Mouse (Mus musculus) spleen, adult 18-20 months (tissue): ENCODE results near the gene Gjb1.
A peak's percentile ranks its signal among the peaks of the same experiment; 100 is the strongest.
"Not testable (repeated sequence)": the region's sequence is repeated elsewhere in the genome, so short reads cannot be mapped to it uniquely, and the experiment has no call there.

Source experiments
- DNase-seq, 2 experiments: peaks; one replicate each; pipeline ENCODE4 v3.0.0; 2022; ENCODE audit warnings: mixed read lengths in 2 of 2

Gene Gjb1

GRCm38 (mm10) chrX:101376190-101376968 is at the start of gene Gjb1:
TSS of gene Gjb1 (plus strand) at chrX:101376378.
- no peak for DNase-seq

GRCm38 (mm10) chrX:101329372-101330028 is 46.7 kb upstream of the Gjb1 start:
- DNase-seq = peak in 1 of 2 experiments; percentile 32

GRCm38 (mm10) chrX:101332031-101332374 is 44.2 kb upstream of the Gjb1 start:
- DNase-seq = no peak

DNA sequence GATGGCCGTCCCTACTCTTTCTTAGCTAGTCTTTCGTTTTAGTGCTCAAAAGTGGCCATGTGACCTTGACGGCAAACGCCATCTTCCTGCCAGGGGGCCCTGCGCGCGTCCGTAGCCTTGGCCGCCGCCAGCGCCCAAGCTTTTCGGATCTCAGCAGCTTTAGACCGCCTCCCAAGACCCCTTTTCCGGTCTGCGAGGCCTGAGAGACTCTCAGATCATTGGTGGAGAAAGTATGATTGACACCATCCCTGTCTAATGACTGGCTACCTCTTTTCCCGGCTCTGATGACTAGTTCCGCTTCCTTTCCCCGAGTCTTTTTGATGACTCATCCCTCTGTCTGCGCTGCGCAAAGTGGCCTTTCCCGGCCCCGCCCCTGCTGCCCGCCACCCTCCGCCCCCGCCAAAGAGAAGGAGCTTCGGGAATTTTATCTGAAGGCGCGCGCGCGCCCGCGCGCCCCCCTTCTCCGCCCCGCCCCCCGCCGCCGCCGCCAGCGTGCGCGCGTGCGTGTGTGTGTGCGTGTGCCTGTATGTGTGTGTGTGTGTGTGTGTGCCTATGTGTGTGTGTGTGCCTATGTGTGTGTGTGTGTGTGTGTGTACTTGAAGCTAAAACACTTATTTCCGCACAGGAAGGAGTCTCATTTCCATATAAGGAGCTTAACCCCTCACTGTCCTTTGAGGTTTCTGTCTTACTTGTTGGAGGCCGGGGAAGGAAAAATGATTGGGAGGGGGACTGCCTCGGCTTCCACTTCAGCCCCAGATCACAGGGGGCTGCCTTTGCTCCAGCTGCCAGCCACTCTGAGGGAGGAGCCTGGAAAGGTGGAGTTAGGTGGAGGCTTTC is 43.6 kb upstream of the Gjb1 start:
- DNase-seq = peak; percentile 63 to 73

GRCm38 (mm10) chrX:101334606-101335005 is 41.6 kb upstream of the Gjb1 start:
- peak in 1 of 2 experiments; percentile 21 for DNase-seq

GRCm38 (mm10) chrX:101338666-101339065 is 37.5 kb upstream of the Gjb1 start:
- no peak for DNase-seq

GRCm38 (mm10) chrX:101342837-101343236 is 33.3 kb upstream of the Gjb1 start:
- DNase-seq = not testable (repeated sequence)

DNA sequence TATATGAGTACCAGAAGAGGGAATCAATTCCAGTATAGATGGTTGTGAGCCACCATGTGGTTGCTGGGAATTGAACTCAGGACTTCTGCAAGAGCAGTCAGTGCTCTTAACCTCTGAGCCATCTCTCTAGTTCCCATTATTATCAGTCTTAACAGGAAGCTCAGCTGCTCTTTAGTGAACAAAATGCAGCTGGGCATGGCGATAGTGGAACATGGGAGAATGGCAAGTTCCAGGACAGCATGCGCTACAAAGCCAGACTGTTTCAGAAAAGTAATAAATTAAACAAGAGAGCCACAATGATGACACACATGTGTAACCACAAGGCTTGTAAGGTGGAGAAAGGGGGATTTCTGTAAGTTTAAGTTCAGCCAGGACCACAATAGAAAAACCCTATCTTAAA is 30.7 kb upstream of the Gjb1 start:
- DNase-seq = no peak

DNA sequence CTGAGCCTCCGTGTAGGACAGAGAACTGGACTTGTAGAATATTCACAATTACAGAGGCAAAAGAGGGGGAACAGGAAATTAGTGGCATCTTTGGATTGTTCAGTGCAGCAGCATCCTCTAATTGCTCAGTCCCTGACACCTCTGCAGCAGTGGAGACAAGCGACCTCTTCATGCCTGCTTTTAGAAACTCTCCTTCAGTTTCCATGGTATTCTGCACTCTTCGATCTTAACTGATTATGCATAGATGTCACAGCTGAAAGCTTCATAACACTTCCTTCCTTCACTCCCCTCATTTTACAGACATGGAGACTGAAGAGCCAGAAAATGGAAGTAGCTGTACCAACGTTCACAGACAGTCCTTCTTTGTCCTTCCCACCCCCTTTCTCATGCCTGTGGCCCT is 29.7 kb upstream of the Gjb1 start:
- no peak for DNase-seq

DNA sequence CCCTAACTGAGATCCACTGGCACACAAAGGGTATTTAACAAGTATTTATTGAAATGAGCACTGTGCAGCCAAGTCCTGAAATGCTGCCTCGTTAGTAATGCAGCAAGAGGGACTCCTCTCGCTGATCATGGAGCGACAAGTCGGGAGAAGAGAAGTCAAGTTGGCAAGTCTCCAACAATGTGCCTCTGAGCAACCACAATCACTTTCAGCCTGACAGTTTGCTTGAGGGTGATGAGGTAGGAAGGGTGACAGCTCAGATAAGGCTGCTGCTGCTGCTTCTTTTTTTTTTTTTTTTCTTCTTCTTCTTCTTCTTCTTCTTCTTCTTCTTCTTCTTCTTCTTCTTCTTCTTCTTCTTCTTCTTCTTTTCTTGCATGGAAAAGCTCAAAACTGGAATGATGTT is 25.0 kb upstream of the Gjb1 start:
- no peak for DNase-seq

DNA sequence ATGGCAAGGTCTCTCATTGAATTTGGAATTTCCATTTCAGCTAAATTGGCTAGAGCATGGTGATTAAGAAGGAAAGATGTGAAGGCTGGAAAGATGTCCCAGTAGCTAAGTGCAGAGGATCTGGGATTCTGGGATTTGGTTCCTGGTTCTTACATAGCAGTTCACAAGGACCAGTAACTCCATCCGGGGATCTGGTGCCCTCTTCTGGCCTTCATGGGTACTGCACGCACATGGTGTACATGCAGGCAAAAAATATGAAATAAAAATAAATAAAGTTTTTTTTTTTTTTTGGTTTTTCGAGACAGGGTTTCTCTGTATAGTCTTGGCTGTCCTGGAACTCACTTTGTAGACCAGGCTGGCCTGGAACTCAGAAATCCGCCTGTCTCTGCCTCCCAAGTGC is 17.3 kb upstream of the Gjb1 start:
- DNase-seq = not testable (repeated sequence)

GRCm38 (mm10) chrX:101369001-101369400 is 7.2 kb upstream of the Gjb1 start:
- no peak for DNase-seq

GRCm38 (mm10) chrX:101370573-101370972 is 5.6 kb upstream of the Gjb1 start:
- no peak for DNase-seq

- DNase-seq = no peak
These were observed 3.2 kb upstream of the Gjb1 start for GRCm38 (mm10) chrX:101372946-101373345.

DNA sequence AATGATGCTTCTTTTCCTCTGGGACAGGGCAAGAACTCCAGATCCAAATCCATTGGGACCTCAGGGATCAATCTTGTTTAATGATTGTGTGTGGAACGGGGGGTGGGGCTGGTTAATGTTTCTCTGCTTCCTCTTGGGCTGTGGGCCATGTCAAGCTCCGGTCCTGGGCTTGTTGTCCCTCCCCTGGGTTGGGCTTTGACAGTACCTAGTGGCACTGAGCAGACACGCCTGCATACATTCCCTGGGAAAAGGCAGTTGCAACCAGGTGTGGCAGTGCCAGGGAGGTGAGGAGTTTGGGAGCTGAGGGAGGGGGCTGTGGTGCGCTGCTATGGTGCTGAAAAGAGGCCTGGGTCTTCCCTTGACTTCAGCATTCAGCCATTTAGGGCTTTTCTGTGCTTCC is 898 bp downstream of the Gjb1 start:
- DNase-seq = no peak

GRCm38 (mm10) chrX:101379744-101380143 is 3.6 kb downstream of the Gjb1 start:
- no peak for DNase-seq

GRCm38 (mm10) chrX:101383455-101383854 is 7.3 kb downstream of the Gjb1 start:
- DNase-seq = no peak

DNA sequence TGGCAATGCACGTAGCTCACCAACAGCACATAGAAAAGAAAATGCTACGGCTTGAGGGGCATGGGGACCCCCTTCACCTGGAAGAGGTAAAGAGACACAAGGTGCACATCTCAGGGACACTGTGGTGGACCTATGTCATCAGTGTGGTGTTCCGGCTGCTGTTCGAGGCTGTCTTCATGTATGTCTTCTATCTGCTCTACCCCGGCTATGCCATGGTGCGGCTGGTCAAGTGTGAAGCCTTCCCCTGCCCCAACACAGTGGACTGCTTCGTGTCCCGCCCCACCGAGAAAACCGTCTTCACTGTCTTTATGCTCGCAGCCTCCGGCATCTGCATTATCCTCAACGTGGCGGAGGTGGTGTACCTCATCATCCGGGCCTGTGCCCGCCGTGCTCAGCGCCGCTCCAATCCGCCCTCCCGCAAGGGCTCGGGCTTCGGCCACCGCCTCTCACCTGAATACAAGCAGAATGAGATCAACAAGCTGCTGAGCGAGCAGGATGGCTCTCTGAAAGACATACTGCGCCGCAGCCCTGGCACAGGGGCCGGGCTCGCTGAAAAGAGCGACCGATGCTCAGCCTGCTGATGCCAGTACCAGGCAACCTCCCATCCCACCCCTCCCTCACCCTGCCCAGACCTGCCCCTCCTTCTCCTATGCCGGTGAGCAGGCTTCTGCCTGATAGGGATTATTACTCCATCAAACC is 8.4 kb downstream of the Gjb1 start:
- no peak for DNase-seq

DNA sequence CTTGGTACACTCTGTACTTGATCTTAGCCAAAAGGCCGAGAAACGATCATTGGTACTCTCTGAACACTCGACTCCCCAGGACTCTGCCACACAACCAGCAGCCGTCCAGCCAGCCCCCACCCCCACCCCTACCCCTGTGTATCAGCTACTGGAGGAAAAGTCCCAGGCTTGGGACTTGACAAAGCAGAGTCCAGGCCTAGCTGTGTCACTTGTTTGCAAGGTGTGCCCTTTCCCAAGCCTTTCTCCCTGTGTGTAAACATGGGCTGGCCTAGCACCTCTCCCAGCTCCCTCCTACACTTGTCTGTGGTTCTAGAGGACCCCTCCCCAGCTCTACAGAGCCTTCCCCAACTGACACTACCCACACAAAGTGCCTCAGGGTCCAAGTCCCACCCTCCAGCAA is 10.0 kb downstream of the Gjb1 start:
- no peak for DNase-seq

- no peak for DNase-seq
These were observed 12.8 kb downstream of the Gjb1 start for GRCm38 (mm10) chrX:101388866-101389537.

DNA sequence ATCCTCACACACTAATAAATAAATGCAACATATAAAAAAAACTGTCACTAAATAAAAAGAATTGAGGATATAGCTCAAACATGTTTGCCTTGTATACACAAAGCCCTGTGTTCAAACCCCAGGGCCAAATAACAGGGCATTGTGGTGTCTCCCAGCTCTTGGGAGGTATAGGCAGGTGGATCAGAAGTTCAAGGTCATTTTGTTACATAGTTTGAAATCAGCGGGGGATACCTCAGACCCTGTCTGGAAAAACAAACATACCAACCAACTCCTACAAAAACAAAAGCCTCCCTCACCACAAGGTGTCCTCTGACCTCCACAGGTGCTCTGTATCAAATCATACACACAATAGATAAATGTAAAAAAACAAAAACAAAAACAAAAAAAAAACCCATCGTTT is 18.2 kb downstream of the Gjb1 start:
- DNase-seq = no peak

DNA sequence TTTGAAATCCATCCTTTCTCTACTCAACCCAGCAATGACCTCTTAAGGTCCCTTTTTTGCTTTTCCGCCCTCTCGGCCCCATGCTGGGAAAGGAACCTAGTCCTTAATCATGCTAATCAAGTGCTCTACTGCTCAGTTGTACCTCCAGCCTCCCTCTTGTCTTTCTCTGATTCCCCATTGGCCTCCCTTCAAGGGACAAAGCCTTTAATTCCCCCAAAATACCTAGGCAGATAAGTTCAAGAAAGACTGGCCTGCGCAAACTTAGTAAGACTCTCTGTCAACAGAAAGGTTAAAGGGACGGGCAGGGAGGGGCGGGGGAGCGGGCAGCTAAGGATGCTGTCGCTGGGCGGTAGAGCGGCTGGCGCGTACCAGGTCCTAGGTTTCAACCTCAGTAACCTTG is 20.3 kb downstream of the Gjb1 start:
- DNase-seq = no peak
